Mouse (Mus musculus): Measurements from ENCODE around the gene Tas2r113.
"Not testable (repeated sequence)": the region's sequence is repeated elsewhere in the genome, so short reads cannot be mapped to it uniquely, and the experiment has no call there.

Gene Tas2r113

DNA sequence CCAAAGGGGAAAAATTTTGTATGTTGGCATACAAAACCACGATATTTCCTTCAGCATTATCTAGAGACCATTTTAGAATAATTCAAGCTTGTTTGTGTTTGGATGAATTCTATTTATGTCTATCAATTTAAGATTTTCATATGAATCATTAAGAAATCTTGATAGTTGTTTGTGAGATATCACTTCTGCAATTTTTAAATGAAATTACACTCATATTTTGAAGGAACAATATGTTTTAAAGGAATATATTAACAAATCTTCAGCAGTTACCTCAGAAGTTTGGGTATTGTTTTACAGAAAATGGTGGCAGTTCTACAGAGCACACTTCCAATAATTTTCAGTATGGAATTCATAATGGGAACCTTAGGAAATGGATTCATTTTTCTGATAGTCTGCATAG is at the start of gene Tas2r113:
Gene Tas2r113 (plus strand): TSS at position 301 of the 400 bp plus-strand sequence.
- DNase-seq (ENCODE audit: low read depth, low spot score) = no peak

DNA sequence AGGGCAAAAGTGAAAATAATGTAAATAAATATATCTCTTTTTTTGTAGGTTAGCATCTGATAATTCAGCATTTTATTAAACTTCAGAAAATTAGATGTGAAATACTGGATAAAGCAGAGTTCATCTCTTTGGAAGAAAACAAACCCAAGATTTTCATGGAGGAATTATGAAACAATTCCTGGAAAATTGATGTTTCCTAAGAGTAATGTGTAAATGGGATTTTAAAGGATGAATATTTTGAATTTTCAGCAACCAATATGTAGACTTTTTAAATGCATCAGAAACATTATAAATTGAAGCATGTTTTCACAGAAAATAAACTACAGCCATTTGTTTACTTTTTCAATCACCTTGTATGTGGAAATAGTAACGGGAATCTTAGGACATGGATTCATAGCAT is 46.0 kb upstream of the Tas2r113 start, which contains the start of gene Tas2r123:
Gene Tas2r123 (plus strand): TSS at position 301 of the 400 bp plus-strand sequence.
- DNase-seq (ENCODE audit: low read depth, low spot score) = no peak

- DNase-seq (ENCODE audit: low read depth, low spot score) = no peak
These were observed 37.7 kb upstream of the Tas2r113 start, which contains the start of gene Tas2r116 for GRCm38 (mm10) chr6:132855138-132855537. Gene Tas2r116, plus strand, starts transcription at chr6:132855438.

DNA sequence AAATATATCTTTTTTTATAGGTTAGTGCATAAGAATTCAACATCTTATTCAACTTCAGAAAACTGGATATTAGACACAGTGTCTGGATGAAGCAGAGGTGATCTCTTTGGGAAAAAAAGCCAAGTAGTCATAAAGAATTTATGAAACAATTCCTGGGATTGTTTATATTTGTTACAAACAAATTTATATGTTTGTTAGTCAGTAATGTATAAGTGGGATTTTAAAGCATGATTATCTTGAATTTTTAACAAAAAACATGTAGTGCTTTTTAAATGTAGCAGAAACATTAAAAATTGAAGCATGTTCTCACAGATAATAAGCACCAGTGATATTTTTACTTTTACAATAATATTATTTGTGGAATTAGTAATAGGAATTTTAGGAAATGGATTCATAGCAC is 25.1 kb upstream of the Tas2r113 start, which contains the start of gene Tas2r110:
Gene Tas2r110 (plus strand): TSS at position 301 of the 400 bp plus-strand sequence.
- DNase-seq (ENCODE audit: low read depth, low spot score) = no peak

- DNase-seq (ENCODE audit: low read depth, low spot score) = no peak
These were observed 16.5 kb downstream of the Tas2r113 start, which contains the start of gene Tas2r125 for GRCm38 (mm10) chr6:132909351-132909750. Gene Tas2r125, plus strand, starts transcription at chr6:132909651.

DNA sequence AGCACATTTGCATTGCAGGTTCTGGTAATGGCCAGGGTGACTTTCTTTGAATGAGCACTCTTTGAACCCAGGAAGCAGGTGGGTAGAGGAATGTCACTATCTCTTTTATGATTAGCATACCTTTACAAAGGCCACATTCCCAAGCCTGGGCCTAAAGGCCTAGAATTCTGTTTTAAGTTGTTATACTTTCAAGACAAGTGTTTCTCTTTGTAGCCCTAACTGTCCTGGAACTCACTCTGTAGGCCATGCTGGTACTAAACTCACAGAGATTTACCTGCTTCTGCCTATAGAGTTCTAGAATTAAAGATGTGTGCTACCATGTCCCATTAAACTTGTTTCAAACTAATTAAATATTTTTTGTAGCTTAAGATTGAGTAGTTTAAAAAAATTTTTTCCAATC is 48.6 kb downstream of the Tas2r113 start:
- DNase-seq (ENCODE audit: low read depth, low spot score) = not testable (repeated sequence)

Measured in embryo, embryonic 11.5 days (tissue).